Mouse (Mus musculus): ENCODE data around the gene Rftn1. TPM values are rescaled to one million over a fixed set of nuclear protein-coding genes. Genes with fewer than 3 reads are reported as not detected.

Gene Rftn1
- polyA plus RNA-seq, 1 experiment, result 1.1 TPM

GRCm38 (mm10) chr17:50050456-50050855 is 140.0 kb downstream of the Rftn1 start:
- TF ChIP-seq POLR2A (IDR thresholded peaks at IDR 0.05; ENCODE audit: insufficient read depth, low read length), result no peak
- no peak for TF ChIP-seq CTCF (IDR thresholded peaks at IDR 0.05; ENCODE audit: low read depth, low read length)
- no peak for TF ChIP-seq EP300 (IDR thresholded peaks at IDR 0.05; ENCODE audit: insufficient read depth, low read depth, low read length)
- Histone ChIP-seq H3K4me3 (ENCODE audit: low read depth, low read length) (no peak overlapping the region), H3K4me1 (ENCODE audit: control insufficient read depth, insufficient read depth, low read length) (no peaks in the 10 kb centered on the region), H3K9ac (ENCODE audit: low read depth, poor library complexity, severe bottlenecking) (no peak overlapping the region), H3K27ac (ENCODE audit: insufficient read depth, low read length) (no peak overlapping the region), H3K27me3 (ENCODE audit: control insufficient read depth, insufficient read depth, low read length, poor library complexity, severe bottlenecking) (no peaks in the 10 kb centered on the region), H3K9me3 (replicated peaks; ENCODE audit: control insufficient read depth, insufficient read depth, low read length, poor library complexity, severe bottlenecking) (no peaks in the 10 kb centered on the region), H3K36me3 (ENCODE audit: control insufficient read depth, insufficient read depth, low read length, poor library complexity, severe bottlenecking) (no peaks in the 10 kb centered on the region)

GRCm38 (mm10) chr17:50048209-50048608 is 142.3 kb downstream of the Rftn1 start:
- H3K9me3 ChIP-seq (replicated peaks; ENCODE audit: control insufficient read depth, insufficient read depth, low read length, poor library complexity, severe bottlenecking), result no peaks in the 10 kb centered on the region
- TF ChIP-seq EP300 (IDR thresholded peaks at IDR 0.05; ENCODE audit: insufficient read depth, low read depth, low read length) (no peak), POLR2A (IDR thresholded peaks at IDR 0.05; ENCODE audit: insufficient read depth, low read length) (no peak)
- no peak overlapping the region for H3K9ac ChIP-seq (ENCODE audit: low read depth, poor library complexity, severe bottlenecking)
- H3K4me3 ChIP-seq (ENCODE audit: low read depth, low read length), result no peak overlapping the region
- H3K4me1 ChIP-seq (ENCODE audit: control insufficient read depth, insufficient read depth, low read length), result no peaks in the 10 kb centered on the region
- no peaks in the 10 kb centered on the region for H3K27me3 ChIP-seq (ENCODE audit: control insufficient read depth, insufficient read depth, low read length, poor library complexity, severe bottlenecking)
- H3K36me3 ChIP-seq (ENCODE audit: control insufficient read depth, insufficient read depth, low read length, poor library complexity, severe bottlenecking), result no peaks in the 10 kb centered on the region
- no peak overlapping the region for H3K27ac ChIP-seq (ENCODE audit: insufficient read depth, low read length)

DNA sequence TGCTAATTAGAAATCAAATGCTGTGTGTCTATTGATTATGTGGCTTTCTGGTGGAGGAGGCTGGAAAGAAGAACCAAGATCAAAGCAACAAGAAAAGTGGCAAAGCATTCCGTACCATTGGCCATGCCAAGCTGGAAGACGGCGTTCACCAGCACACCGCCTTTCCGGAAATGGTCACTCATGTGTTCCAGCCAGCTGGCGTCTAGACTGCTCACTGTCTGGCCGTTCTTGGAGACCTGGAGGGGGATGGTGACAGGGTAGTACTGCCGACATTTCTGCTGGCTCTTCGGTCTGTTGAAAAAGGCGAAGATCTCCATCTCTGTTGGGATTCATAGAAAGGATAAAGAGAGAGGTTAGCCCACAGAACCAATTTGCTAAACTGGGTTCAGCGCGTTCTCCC is 143.3 kb downstream of the Rftn1 start:
- H3K27me3 ChIP-seq (ENCODE audit: control insufficient read depth, insufficient read depth, low read length, poor library complexity, severe bottlenecking), result no peaks in the 10 kb centered on the region
- H3K9ac ChIP-seq (ENCODE audit: low read depth, poor library complexity, severe bottlenecking), result no peak overlapping the region
- no peaks in the 10 kb centered on the region for H3K36me3 ChIP-seq (ENCODE audit: control insufficient read depth, insufficient read depth, low read length, poor library complexity, severe bottlenecking)
- H3K4me3 ChIP-seq (ENCODE audit: low read depth, low read length), result no peak overlapping the region
- H3K4me1 ChIP-seq (ENCODE audit: control insufficient read depth, insufficient read depth, low read length), result no peaks in the 10 kb centered on the region
- H3K9me3 ChIP-seq (replicated peaks; ENCODE audit: control insufficient read depth, insufficient read depth, low read length, poor library complexity, severe bottlenecking), result no peaks in the 10 kb centered on the region
- no peak overlapping the region for H3K27ac ChIP-seq (ENCODE audit: insufficient read depth, low read length)
- TF ChIP-seq EP300 (IDR thresholded peaks at IDR 0.05; ENCODE audit: insufficient read depth, low read depth, low read length) (no peak), POLR2A (IDR thresholded peaks at IDR 0.05; ENCODE audit: insufficient read depth, low read length) (no peak), CTCF (IDR thresholded peaks at IDR 0.05; ENCODE audit: low read depth, low read length) (no peak)

DNA sequence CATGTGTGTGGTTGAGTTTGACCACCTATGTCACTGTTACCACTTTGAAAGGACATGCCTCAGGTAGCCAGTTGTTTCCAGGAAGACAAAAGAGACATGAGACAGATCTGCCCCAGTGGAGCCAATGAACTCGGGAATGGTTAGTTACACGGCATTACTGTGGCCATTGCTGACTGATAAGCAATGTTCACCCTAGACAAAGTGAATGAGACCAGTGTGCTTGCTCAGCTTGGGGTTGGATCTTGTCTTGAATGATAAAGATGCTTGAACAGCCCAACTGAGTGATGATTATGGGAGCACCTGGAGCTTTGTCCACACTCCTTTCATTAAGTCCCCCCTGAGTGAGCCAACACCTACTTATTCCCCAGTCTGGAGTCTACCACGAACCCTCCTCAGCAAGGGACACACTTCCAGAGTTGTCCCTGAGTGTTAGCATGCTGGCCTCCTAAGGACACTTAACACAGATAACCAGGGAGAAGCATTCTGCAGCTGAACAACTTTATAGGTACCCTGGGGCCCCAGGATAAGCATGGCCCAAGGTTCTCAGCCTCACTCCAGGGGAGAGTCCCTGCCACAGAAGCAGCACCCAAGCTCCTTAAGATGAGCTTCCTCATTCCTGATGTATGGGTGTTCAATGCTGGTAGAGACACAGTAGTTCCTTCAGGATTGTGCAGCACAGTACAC is 149.6 kb downstream of the Rftn1 start:
- H3K27me3 ChIP-seq (ENCODE audit: control insufficient read depth, insufficient read depth, low read length, poor library complexity, severe bottlenecking), result no peaks in the 10 kb centered on the region
- H3K4me1 ChIP-seq (ENCODE audit: control insufficient read depth, insufficient read depth, low read length), result no peaks in the 10 kb centered on the region
- TF ChIP-seq EP300 (IDR thresholded peaks at IDR 0.05; ENCODE audit: insufficient read depth, low read depth, low read length) (no peak), CTCF (IDR thresholded peaks at IDR 0.05; ENCODE audit: low read depth, low read length) (no peak), POLR2A (IDR thresholded peaks at IDR 0.05; ENCODE audit: insufficient read depth, low read length) (no peak)

DNA sequence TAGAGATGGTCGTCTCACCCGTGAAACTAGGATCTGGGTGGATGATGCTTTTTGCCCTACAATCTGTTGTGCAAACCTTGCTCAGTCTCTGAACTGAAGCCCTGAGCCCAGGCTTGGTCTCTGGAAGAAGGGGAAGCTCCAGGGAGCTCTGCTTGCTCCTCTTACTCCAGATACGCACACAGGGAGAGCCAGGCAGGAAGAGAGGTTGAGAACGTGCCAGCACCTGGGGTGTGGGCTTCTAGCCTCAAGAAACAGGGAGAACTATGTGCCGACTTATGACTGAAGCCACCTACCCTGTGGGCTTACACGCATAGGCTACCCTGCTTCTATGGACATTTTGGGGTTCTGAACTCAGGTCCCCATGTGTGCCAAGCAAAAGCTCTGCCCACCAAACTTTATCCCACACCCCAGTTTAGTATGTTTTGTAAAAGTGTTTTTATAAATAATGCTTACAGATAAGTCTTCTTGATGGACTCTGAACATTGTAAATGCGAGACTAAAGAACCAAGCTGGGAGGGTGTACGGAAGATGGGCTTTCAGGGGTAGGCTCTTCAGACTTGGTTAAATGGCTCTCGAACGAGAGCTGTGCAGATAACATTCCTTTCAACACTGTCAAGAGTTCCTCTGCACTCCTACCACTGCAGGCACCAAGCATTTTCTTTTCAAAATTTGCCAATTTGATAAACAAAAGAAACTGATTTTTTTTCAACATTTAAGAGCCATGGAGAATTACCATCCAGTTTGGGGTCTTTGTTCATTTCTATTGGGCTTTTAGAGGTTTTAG is 152.4 kb downstream of the Rftn1 start:
- no peaks in the 10 kb centered on the region for H3K36me3 ChIP-seq (ENCODE audit: control insufficient read depth, insufficient read depth, low read length, poor library complexity, severe bottlenecking)
- H3K9ac ChIP-seq (ENCODE audit: low read depth, poor library complexity, severe bottlenecking), result no peak overlapping the region
- H3K27me3 ChIP-seq (ENCODE audit: control insufficient read depth, insufficient read depth, low read length, poor library complexity, severe bottlenecking), result no peaks in the 10 kb centered on the region
- no peaks in the 10 kb centered on the region for H3K4me1 ChIP-seq (ENCODE audit: control insufficient read depth, insufficient read depth, low read length)
- no peak overlapping the region for H3K4me3 ChIP-seq (ENCODE audit: low read depth, low read length)
- TF ChIP-seq CTCF (IDR thresholded peaks at IDR 0.05; ENCODE audit: low read depth, low read length), result no peak
- TF ChIP-seq POLR2A (IDR thresholded peaks at IDR 0.05; ENCODE audit: insufficient read depth, low read length), result no peak
- TF ChIP-seq EP300 (IDR thresholded peaks at IDR 0.05; ENCODE audit: insufficient read depth, low read depth, low read length), result no peak
- no peaks in the 10 kb centered on the region for H3K9me3 ChIP-seq (replicated peaks; ENCODE audit: control insufficient read depth, insufficient read depth, low read length, poor library complexity, severe bottlenecking)
- no peak overlapping the region for H3K27ac ChIP-seq (ENCODE audit: insufficient read depth, low read length)

More for the DNA sequence above, 149.6 kb downstream of the Rftn1 start:
- no peak overlapping the region for H3K9ac ChIP-seq (ENCODE audit: low read depth, poor library complexity, severe bottlenecking)
- no peak overlapping the region for H3K4me3 ChIP-seq (ENCODE audit: low read depth, low read length)
- H3K27ac ChIP-seq (ENCODE audit: insufficient read depth, low read length), result no peak overlapping the region
- H3K36me3 ChIP-seq (ENCODE audit: control insufficient read depth, insufficient read depth, low read length, poor library complexity, severe bottlenecking), result no peaks in the 10 kb centered on the region
- H3K9me3 ChIP-seq (replicated peaks; ENCODE audit: control insufficient read depth, insufficient read depth, low read length, poor library complexity, severe bottlenecking), result no peaks in the 10 kb centered on the region

DNA sequence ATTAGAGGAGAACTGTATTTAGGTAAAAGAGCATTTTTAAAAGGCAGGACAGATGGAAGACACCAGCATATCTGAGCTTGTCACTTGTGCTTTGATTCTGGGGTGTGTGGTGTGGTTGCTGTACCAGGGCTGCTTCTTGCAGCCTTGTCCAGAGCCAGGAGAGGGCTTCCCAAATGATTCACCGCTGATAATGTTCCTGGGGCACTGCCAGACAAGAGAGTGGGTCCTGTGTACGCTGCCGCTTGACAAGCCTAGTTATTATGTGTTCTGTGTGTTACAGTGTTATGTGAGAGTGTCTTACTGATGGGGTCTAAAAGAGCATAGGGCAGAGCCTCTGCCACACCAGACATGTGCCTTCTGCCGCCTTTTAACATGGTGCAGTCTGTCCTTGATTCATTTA is 153.1 kb downstream of the Rftn1 start:
- no peak overlapping the region for H3K27ac ChIP-seq (ENCODE audit: insufficient read depth, low read length)

More for the DNA sequence above, 153.1 kb downstream of the Rftn1 start:
- no peaks in the 10 kb centered on the region for H3K36me3 ChIP-seq (ENCODE audit: control insufficient read depth, insufficient read depth, low read length, poor library complexity, severe bottlenecking)
- no peak overlapping the region for H3K4me3 ChIP-seq (ENCODE audit: low read depth, low read length)
- H3K27me3 ChIP-seq (ENCODE audit: control insufficient read depth, insufficient read depth, low read length, poor library complexity, severe bottlenecking), result no peaks in the 10 kb centered on the region
- TF ChIP-seq POLR2A (IDR thresholded peaks at IDR 0.05; ENCODE audit: insufficient read depth, low read length) (no peak), EP300 (IDR thresholded peaks at IDR 0.05; ENCODE audit: insufficient read depth, low read depth, low read length) (no peak), CTCF (IDR thresholded peaks at IDR 0.05; ENCODE audit: low read depth, low read length) (no peak)
- no peaks in the 10 kb centered on the region for H3K9me3 ChIP-seq (replicated peaks; ENCODE audit: control insufficient read depth, insufficient read depth, low read length, poor library complexity, severe bottlenecking)
- no peak overlapping the region for H3K9ac ChIP-seq (ENCODE audit: low read depth, poor library complexity, severe bottlenecking)
- no peaks in the 10 kb centered on the region for H3K4me1 ChIP-seq (ENCODE audit: control insufficient read depth, insufficient read depth, low read length)
